32 mouse cellular contexts compared by ENCODE assay signal in the genomic region with DNA sequence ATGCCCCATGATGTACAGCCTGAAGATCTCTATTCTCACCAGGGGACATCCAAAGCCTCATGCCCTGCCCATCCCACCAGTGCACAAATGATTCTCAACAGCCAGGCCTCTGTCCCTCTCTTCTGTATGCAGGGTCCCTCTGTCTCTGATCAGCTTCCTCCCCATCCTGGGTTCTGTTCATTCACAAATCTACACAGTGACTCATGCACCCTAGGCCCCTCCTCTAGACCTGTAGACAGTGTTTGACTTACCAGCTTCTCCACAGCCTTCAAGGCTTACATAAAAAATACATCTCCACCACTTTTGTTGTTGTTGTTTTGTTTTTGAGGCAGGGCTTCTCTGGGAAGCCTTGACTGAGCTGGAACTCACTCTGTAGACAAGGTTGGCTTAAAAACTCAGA. TPM values are rescaled to one million over a fixed set of nuclear protein-coding genes. Genes with fewer than 3 reads are reported as not detected.
DNase-seq lines count a peak whose midpoint lies in the region; ATAC-seq and TF ChIP-seq lines count a peak whose summit lies in the region.
"Had no signal": no experiment of that assay in that cellular context is flagged by ENCODE, and none has a peak within 500 bp of the region (broad histone marks: within the 10 kb centered on the region; RNA-seq: fewer than 3 reads in every experiment).

No protein-coding gene starts in this region.

- no peak overlapping the region for H3K4me3 ChIP-seq in thymus, adult 2 months (ENCODE audit: control insufficient read depth, insufficient read depth, low read length)
- peak overlapping the region in 1 of 2 experiments; percentile 18; a peak in 1 of 4 replicates for H3K4me3 ChIP-seq in MEL (ENCODE audit: control insufficient read depth in 1 of 2, insufficient read depth in 1 of 2, low read depth in 2 of 2, low read length in 2 of 2)
- H3K4me3 ChIP-seq in small intestine, adult 2 months (ENCODE audit: low read depth, low read length), result no peak overlapping the region
- H3K4me3 ChIP-seq: embryonic facial prominence, embryonic 13.5 days; erythroblast, embryonic 14.5 days; forebrain, embryonic 13.5 days; heart, embryonic 13.5 days; left cerebral cortex, adult 2 months; limb, embryonic 15.5 days; lung, embryonic 15.5 days; midbrain, embryonic 15.5 days had no signal

- no peaks in the 10 kb centered on the region for H3K79me2 ChIP-seq in MEL (ENCODE audit: control insufficient read depth, insufficient read depth, low read length, poor library complexity)

- H3K9me3 ChIP-seq in MEL (replicated peaks; ENCODE audit: insufficient read depth, low read length), result no peaks in the 10 kb centered on the region
- H3K9me3 ChIP-seq: embryonic facial prominence, embryonic 13.5 days; forebrain, embryonic 13.5 days; G1E; heart, embryonic 13.5 days; limb, embryonic 15.5 days; lung, embryonic 15.5 days; midbrain, embryonic 15.5 days had no signal

- H3K36me3 ChIP-seq in thymus, adult 2 months (ENCODE audit: control insufficient read depth, insufficient read depth, low read length), result no peaks in the 10 kb centered on the region
- H3K36me3 ChIP-seq in MEL (ENCODE audit: control insufficient read depth in 1 of 2, insufficient read depth in 2 of 2, low read length in 2 of 2), result peaks cover 0 to 18% of the 10 kb centered on the region in 2 experiments; a peak in 2 of 4 replicates
- H3K36me3 ChIP-seq in small intestine, adult 2 months (ENCODE audit: control insufficient read depth, insufficient read depth, low read length), result no peaks in the 10 kb centered on the region
- H3K36me3 ChIP-seq: embryonic facial prominence, embryonic 13.5 days; G1E; heart, embryonic 13.5 days; limb, embryonic 15.5 days; lung, embryonic 15.5 days; midbrain, embryonic 15.5 days had no signal

- peak overlapping the region; percentile 8; the same call in 1 of the 2 replicates for H3K27ac ChIP-seq in thymus, adult 2 months (ENCODE audit: control insufficient read depth, insufficient read depth, low read length)
- H3K27ac ChIP-seq in MEL (ENCODE audit: control insufficient read depth, low read depth, low read length), result peak overlapping the region; percentile 88
- 0 out of 2 replicates have a peak overlapping the region, but pooled peaks have one; percentile 14 for H3K27ac ChIP-seq in small intestine, adult 2 months (ENCODE audit: insufficient read depth, low read depth, low read length)
- H3K27ac ChIP-seq: embryonic facial prominence, embryonic 13.5 days; forebrain, embryonic 13.5 days; heart, embryonic 13.5 days; kidney, postnatal 0 days; left cerebral cortex, adult 2 months; limb, embryonic 15.5 days; liver, embryonic 14.5 days; lung, embryonic 15.5 days; midbrain, embryonic 15.5 days had no signal

- no peak for TF ChIP-seq RAD21 in MEL (IDR thresholded peaks at IDR 0.05; ENCODE audit: low read depth, low read length)

- no peak for TF ChIP-seq EP300 in MEL (IDR thresholded peaks at IDR 0.05; ENCODE audit: low read depth in 1 of 2, low read length in 2 of 2)

- peaks cover 10% of the 10 kb centered on the region for H3K4me1 ChIP-seq in thymus, adult 2 months (replicated peaks; ENCODE audit: control insufficient read depth, insufficient read depth, low read length)
- H3K4me1 ChIP-seq in MEL (ENCODE audit: control insufficient read depth in 1 of 2, insufficient read depth in 2 of 2, low read length in 2 of 2), result peaks cover 8 to 18% of the 10 kb centered on the region in 2 experiments
- H3K4me1 ChIP-seq in small intestine, adult 2 months (ENCODE audit: control insufficient read depth, insufficient read depth, insufficient read length, low read length), result no peaks in the 10 kb centered on the region
- H3K4me1 ChIP-seq: forebrain, embryonic 13.5 days; heart, embryonic 13.5 days; limb, embryonic 15.5 days; lung, embryonic 15.5 days; midbrain, embryonic 15.5 days had no signal

- no peak for ATAC-seq in megakaryocyte progenitor cell, adult 5-6 weeks (replicated peaks; ENCODE audit: poor library complexity)
- ATAC-seq: forebrain, embryonic 13.5 days; midbrain, embryonic 15.5 days had no signal

- no peak for DNase-seq in thymus, adult 2 months
- no peak for DNase-seq in thymus, postnatal 36 days
- DNase-seq in MEL (ENCODE audit: low read depth, low spot score), result peak; percentile 73
- peak; percentile 79 for DNase-seq in induced T-regulatory cell, adult 2 months (ENCODE audit: low read depth)
- DNase-seq in c-Kit-positive CD71-positive TER-119-positive erythroid progenitor cells, embryonic 14.5 days (ENCODE audit: low spot score), result no peak
- DNase-seq in urinary bladder, postnatal 10 days (ENCODE audit: low spot score), result no peak
- DNase-seq: cerebellum, adult 18-20 months; cerebellum, postnatal 14 days; heart, postnatal 14 days; kidney, adult 18-20 months; left cerebral cortex, postnatal 4 days; lung, postnatal 36 days; thymus, postnatal 4 days had no signal

- TF ChIP-seq CTCF in thymus, adult 2 months (IDR thresholded peaks at IDR 0.05; ENCODE audit: borderline replicate concordance, control insufficient read depth, extremely low read depth, insufficient read depth, low read length, poor library complexity), result no peak
- no peak for TF ChIP-seq CTCF in MEL (IDR thresholded peaks at IDR 0.05 in 2 of 3, conservative IDR thresholded peaks at IDR 0.05 in 1 of 3; ENCODE audit: control insufficient read depth in 1 of 3, insufficient read depth in 1 of 3, low read depth in 2 of 3, low read length in 3 of 3, poor library complexity in 1 of 3, severe bottlenecking in 1 of 3)
- no peak for TF ChIP-seq CTCF in small intestine, adult 2 months (IDR thresholded peaks at IDR 0.05; ENCODE audit: extremely low read depth, insufficient read length, insufficient replicate concordance, low read depth, low read length)

- peak overlapping the region; percentile 54 for H3K9ac ChIP-seq in MEL (ENCODE audit: control insufficient read depth, low read depth, low read length, poor library complexity, severe bottlenecking)
- H3K9ac ChIP-seq: embryonic facial prominence, embryonic 13.5 days; forebrain, embryonic 13.5 days; heart, embryonic 13.5 days; limb, embryonic 15.5 days; liver, embryonic 14.5 days; lung, embryonic 15.5 days; midbrain, embryonic 15.5 days had no signal

- no peak for TF ChIP-seq POLR2A in thymus, adult 2 months (IDR thresholded peaks at IDR 0.05; ENCODE audit: control insufficient read depth, extremely low read depth, insufficient read depth, low read length, poor library complexity)
- no peak for TF ChIP-seq POLR2A in MEL (IDR thresholded peaks at IDR 0.05; ENCODE audit: control insufficient read depth in 1 of 2, insufficient read depth in 1 of 2, low read depth in 1 of 2, low read length in 2 of 2, poor library complexity in 1 of 2)
- no peak for TF ChIP-seq POLR2A in small intestine, adult 2 months (IDR thresholded peaks at IDR 0.05; ENCODE audit: low read depth, low read length)

- no peaks in the 10 kb centered on the region for H3K27me3 ChIP-seq in thymus, adult 2 months (ENCODE audit: control insufficient read depth, insufficient read depth, low read length)
- no peaks in the 10 kb centered on the region for H3K27me3 ChIP-seq in MEL (ENCODE audit: control insufficient read depth in 1 of 2, insufficient read depth in 2 of 2, low read length in 2 of 2)
- no peaks in the 10 kb centered on the region for H3K27me3 ChIP-seq in small intestine, adult 2 months (ENCODE audit: control insufficient read depth, insufficient read depth, low read length)
- H3K27me3 ChIP-seq: embryonic facial prominence, embryonic 13.5 days; forebrain, embryonic 13.5 days; heart, embryonic 13.5 days; limb, embryonic 15.5 days; lung, embryonic 15.5 days; midbrain, embryonic 15.5 days had no signal

TF ChIP-seq in MEL, 35 proteins besides CTCF, POLR2A, EP300 and RAD21:
- TF ChIP-seq USF2 (IDR thresholded peaks at IDR 0.05; ENCODE audit: borderline replicate concordance in 1 of 2, insufficient read depth in 1 of 2, low read depth in 1 of 2, low read length in 2 of 2) (no peak), JUND (IDR thresholded peaks at IDR 0.05; ENCODE audit: low read depth, low read length) (peak; percentile 37; the same call in 1 of the 2 replicates)

RNA-seq across cellular contexts. Expression of gene Tigit, which starts 0.9 kb away (rescaled TPM):
- polyA plus RNA-seq in thymus, adult 2 months (2012; rRNA removed), result 5.1 and 5.2 TPM in 2 replicates
- total RNA-seq in MEL (2012; rRNA removed), result 0.39 and 0.85 TPM in 2 replicates
- polyA plus RNA-seq in MEL (2012; ENCODE audit: insufficient read depth in 1 of 2, insufficient read length in 2 of 2, low read depth in 1 of 2, low replicate concordance in 2 of 2, missing spikeins in 1 of 2), result 1 to 10 TPM in 1 of 2 experiments, not detected in 1; 7.5 TPM
- 5.0 and 8.6 TPM in 2 replicates for polyA plus RNA-seq in small intestine, adult 2 months (2012; rRNA removed)
- not detected in 2 replicates for total RNA-seq in megakaryocyte progenitor cell, adult 5-6 weeks (2015)
- total RNA-seq in megakaryocyte progenitor cell, adult 5-6 weeks (2017), result not detected in 2 replicates
- total RNA-seq: G1E; gastrocnemius, adult 8-10 months; heart, postnatal 14 days; layer of hippocampus, postnatal 10 days; left cerebral cortex, adult 2 months; left cerebral cortex, postnatal 4 days; neutrophil, adult 5-6 weeks had no signal
- polyA plus RNA-seq: embryonic facial prominence, embryonic 13.5 days; erythroblast, embryonic 14.5 days; forebrain, embryonic 13.5 days; frontal cortex, adult 2 months; G1E; heart, embryonic 13.5 days; hindbrain, embryonic 11.5 days; kidney, postnatal 0 days; limb, embryonic 15.5 days; liver, embryonic 14.5 days; midbrain, embryonic 15.5 days; stomach, embryonic 14.5 days had no signal

Comparison
In these comparisons a context has a peak if more than half of its experiments do, and no peak if none do; other contexts are left out.
1. DNase-seq: peak in MEL (single experiment) and induced T-regulatory cell, adult 2 months (single experiment); none in thymus, adult 2 months (single experiment), thymus, postnatal 36 days (0 of 2), c-Kit-positive CD71-positive TER-119-positive erythroid progenitor cells, embryonic 14.5 days (single experiment) and urinary bladder, postnatal 10 days (single experiment).
2. H3K27ac ChIP-seq: peak in every context shown above with its lines; median percentile 88 in MEL; 14 in small intestine, adult 2 months; 8 in thymus, adult 2 months.